Mouse (Mus musculus) spleen, adult 2 months (tissue): ENCODE results near the gene Ust.

ENCODE experiments used
- CTCF ChIP-seq: fragments of 200-500 bp; IDR thresholded peaks from 2 replicates; pipeline ENCODE4 v1.5.1; 2011; ENCODE audit warnings: mild to moderate bottlenecking, inconsistent platforms; ENCODE audit not compliant: insufficient read depth, insufficient read length, insufficient replicate concordance; ENCODE audit errors: extremely low read depth
- POLR2A ChIP-seq: fragments of 200-500 bp; IDR thresholded peaks from 2 replicates; pipeline ENCODE4 v1.6.1; 2011; ENCODE audit warnings: low read depth, low read length, inconsistent platforms

- TF ChIP-seq CTCF (no peak), POLR2A (no peak)
Measured at GRCm38 (mm10) chr10:8283991-8284390, 234.6 kb downstream of the Ust start.
